Mouse (Mus musculus) gastrocnemius, postnatal 14 days (tissue): Measurements from ENCODE around the gene Cfdp1. TPM values are rescaled to one million over a fixed set of nuclear protein-coding genes. Genes with fewer than 3 reads are reported as not detected.
"Not testable (repeated sequence)": the region's sequence is repeated elsewhere in the genome, so short reads cannot be mapped to it uniquely, and the experiment has no call there.

ENCODE experiments used
- DNase-seq: peaks from one replicate; pipeline ENCODE4 v3.0.0; 2021; ENCODE audit warnings: mixed read lengths
- intact Hi-C: fragments of 180-260 bp; cut with DNase I; formaldehyde crosslinking; loops from one replicate; pipeline ENCODE4 v1.15.1; 2025; ENCODE audit warnings: low total_unique reads
- total RNA-seq, 2 experiments: library from RNA; stranded (reverse); gene quantifications; 2 replicates each; pipeline ENCODE4 v1.2.3; 2021

Cfdp1 gene
- total RNA-seq, 2 experiments from 2014 or later = 21.5 to 30.1 TPM

DNA sequence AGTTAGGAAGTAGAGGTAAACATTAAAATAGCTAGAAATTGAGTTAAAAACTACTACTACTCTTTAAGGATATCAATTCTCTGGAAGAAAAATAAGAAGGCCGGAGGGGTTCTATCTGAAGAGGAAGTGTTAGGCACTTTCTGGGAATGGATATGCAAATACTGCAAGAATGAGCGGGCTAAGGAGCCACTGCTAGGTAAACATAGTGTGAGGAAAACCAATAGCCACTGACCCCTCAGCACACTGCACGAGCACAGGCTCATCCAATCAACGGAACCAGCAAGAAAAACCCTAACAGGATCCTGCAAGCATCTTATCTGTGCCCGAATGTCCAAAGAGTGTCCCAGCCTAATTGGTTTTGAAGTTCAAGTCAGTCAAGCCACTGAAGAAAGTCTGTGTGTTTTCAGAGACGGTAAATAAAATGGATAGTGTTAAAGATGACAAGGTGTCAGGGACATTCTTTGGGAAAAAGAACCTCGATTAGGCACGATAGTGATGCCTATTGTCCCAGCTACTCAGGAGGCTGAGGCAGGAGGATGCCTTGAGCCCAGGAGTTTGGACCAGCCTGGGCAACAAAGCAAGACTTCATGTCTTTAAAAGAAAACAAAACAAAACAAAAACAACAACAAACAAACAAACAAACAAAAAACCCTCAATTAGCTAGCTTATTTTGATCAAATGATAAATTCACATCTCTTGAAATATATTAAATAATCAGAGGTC lies 11.2 kb upstream of the Cfdp1 start:
- intact Hi-C loops = no loop called here
- DNase-seq = no peak

DNA sequence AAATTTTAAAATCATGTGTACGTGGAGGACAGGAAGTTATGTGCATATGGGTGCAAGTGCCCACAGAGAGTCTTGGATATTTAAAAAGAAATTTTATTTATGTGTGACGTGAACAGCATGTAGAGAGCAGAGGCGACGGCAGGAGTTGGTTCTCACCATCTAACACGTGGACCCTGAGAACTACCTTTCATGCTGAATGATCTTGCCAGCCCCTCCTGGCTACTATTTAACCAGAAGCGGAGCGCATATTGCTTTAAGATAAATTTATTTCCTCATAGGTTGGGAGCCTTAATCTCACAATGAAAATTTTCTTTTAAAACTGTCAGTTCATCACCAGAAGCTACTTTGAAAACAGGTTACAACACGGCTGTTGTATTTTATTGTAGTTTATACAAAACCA lies 10.6 kb upstream of the Cfdp1 start:
- intact Hi-C loops = no loop called here

DNA sequence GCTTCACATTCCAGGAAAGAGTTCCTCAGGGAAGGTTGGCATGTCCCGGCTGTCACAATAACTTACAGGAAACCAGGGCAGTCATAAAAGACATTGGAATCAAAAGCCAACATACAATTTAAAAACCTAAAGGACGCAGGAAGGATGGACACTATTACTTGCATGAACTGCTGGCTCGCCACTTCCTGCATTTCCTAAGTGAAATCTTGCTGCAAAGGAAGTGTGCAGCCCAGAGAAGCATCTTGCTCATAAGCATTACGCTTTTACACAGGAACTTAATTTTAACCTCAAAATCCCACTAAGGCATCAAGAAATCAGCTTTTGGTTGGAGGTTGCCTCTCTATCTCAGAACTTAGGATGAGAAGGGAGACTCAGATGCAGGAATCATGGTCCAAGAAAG lies 9.2 kb upstream of the Cfdp1 start:
- intact Hi-C loops = no loop called here
- DNase-seq = no peak

More for the DNA sequence above, 10.6 kb upstream of the Cfdp1 start:
- no peak for DNase-seq

DNA sequence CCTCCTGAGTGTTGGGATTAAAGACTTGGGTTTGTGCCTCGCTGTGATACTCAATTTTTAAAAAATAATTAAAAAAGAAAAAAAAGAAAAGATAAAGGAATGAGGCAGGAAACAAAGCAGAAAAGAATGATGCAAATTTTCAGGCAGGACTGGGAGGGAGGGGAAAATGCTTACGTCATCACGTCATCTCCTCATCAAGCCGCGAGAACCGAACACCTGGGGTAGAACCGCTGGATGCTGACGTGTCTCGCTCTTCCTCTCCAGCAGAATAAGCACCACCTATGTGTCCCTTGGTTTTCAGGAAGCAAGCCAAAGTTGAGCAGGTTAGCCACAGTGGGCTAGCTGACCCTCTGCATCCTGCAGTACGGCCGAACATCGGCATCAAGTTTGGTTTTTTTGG lies 1.9 kb upstream of the Cfdp1 start:
- intact Hi-C loops = no loop called here

DNA sequence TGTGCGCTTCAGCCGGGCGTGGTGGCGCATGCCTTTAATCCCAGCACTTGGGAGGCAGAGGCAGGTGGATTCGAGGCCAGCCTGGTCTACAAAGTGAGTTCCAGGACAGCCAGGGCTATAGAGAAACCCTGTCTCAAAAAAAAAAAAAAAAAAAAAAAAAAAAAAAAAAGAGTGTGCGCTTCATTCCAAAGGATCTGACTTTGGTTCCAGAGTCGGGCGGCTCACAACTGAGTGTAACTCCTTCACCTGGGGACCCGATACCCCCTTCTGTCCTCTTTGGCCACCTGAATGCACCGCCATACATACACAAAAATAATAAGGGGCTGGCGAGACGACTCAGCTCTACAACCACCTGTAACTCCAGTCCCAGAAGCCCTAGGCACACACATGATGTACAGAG lies 872 bp downstream of the Cfdp1 start:
- intact Hi-C loops, DNase-seq: not testable (repeated sequence)

More for the DNA sequence above, 1.9 kb upstream of the Cfdp1 start:
- no peak for DNase-seq

DNA sequence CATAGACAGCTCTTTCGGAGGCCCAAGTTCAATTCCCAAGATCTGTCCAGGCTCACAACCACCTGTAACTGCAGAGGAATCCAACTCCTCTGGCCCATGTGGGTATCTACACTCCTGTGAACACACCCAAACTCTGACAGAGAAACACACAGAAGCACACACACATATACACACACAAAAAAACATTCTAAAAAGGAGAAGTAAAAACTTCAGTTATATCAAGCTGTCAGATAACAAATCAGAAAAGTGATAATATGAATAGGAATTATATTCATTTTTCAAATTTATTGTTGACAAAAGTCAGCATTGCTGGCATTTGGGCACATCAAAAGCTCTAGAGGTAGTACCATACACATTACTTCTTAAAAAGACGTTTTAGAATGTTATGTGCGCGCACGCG lies 7.3 kb downstream of the Cfdp1 start:
- intact Hi-C loops = no loop called here
- no peak for DNase-seq

DNA sequence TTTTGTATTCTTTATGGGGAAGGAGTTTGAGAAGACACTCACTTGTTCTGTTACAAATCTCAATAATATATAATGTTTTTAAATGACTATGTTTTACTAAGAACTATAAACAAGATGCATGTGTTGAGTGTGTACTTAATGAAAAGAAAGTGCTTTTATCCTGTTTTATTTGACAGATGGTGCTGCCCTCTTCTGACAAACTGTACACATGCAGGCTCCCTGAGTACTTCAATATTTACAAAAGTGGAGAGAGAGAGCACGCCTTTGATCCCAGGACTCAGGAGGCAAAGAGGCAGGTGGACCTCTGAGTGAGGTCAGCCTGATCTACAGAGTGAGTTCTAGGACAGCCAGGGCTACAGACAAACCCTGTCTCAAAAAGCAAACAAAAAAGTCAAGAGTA lies 18.6 kb downstream of the Cfdp1 start:
- no peak for DNase-seq
- intact Hi-C loops = no loop called here

DNA sequence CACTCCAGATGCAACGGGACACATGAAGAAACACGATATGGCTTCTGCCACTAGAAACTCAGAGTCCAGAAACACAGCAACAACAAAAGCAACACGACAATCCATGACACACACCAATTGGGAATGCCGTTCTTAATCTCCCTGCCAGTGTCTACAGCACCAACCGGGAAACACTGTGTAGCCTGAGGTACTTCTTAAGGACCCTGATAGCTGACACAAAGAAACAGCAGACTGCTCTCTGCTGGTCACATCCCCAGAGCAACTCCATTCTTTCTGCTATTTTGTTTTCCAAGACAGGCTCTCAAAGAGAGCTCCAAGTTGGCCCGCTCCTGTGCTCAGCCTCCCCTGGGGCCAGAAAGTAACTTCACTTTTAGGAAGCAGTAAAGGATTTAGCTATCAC lies 20.1 kb downstream of the Cfdp1 start:
- intact Hi-C loops = no loop called here
- peak; percentile 28 for DNase-seq

DNA sequence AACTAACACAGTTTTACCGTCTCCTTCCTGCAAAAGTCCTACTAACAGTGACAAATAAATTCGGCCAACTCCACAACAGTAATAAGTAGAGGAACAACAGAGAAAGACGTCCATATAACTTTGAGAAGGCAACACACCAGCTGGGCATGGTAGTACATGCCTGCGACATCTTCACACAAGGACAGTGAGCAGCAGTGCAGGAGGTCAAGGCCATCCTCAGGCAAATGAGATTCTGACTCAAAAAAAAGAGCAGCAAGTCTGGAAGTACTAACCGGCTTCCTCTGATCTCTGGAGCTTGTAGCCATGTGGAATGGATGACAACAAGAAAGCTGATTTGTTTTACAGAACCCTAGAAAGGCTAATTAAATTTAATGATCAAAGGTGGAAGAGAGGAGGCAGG lies 21.1 kb downstream of the Cfdp1 start:
- DNase-seq = no peak
- intact Hi-C loops = no loop called here

DNA sequence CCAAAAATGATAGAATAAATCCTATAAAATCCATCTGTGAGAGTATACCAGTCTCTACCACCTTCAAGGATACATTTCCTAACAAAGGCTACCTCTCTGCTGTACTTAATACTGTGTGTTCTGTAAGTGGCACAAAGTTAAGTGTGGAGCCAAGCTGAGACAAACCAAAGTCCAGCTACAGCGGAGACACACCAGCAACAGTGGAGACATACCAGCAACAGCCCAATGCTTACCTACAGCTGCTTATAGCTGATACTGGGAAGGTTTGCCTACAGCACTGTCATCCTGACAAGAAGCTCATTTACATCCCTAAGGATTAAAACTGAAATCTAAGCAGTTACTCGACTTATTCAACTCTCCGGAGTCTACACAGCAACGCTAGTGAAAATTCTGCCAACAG lies 22.1 kb downstream of the Cfdp1 start:
- no peak for DNase-seq
- intact Hi-C loops = no loop called here

DNA sequence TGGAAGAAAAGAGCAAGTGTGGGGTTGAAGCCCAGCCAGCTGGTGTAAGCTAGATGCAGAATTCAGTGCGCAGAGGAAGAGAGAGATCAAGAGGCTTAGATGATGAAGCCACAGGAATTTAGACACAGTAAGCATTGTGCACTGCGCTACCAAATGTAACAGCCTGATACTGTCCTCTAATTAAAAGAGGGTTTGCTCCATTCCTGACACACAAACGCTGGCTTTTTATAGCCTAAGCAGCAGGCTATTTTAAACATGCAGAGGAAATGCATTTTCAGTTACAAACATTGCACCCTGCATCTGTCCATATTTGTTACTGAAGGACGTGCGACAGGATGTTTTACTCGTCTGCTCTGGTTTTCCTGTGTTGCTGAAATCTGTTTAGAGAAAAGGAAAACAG lies 25.5 kb downstream of the Cfdp1 start:
- no peak for DNase-seq
- intact Hi-C loops = loop anchor here (5.0 kb wide), 2 partner anchors 116 to 151 kb away; no protein-coding TSS in a partner anchor

DNA sequence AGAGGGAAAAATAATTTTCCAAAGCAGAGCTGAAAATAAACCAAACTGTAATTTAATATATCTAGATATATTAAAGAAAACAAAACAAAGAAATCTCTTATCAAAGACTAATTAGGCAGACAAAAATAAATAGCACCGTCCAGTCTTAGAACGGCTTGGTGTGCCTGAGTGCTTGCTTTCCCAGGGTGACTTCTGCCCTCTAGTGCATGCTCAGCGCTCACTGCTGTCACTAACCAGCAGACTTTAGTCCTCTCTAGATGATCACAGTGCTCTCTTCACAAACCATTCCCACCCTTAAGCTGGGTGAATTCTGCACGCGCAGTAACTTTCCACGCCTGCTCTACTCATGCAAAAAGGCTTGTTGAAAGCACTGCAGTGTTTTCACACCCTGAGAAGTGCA lies 28.9 kb downstream of the Cfdp1 start:
- DNase-seq = peak; percentile 40
- intact Hi-C loops = loop anchor here (5.0 kb wide), 2 partner anchors 113 to 148 kb away; no protein-coding TSS in a partner anchor

DNA sequence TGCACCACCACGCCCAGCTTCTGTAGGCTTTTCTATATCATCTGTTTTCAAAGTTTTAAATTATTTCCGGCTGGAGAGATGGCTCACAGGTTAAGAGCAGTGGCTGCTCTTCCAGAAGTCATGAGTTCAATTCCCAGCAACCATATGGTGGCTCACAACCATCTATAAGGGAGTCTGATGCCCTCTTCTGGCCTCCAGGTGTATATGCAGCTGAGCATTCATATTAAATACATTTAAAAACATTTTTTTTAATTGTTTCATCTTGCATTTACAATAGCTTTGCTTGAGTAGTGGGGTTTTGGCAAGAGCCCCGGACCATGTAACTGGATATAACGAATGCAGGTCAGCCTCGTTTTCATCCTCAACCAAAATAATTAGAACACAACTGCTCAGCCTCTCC lies 29.8 kb downstream of the Cfdp1 start:
- DNase-seq = no peak
- intact Hi-C loops = no loop called here

DNA sequence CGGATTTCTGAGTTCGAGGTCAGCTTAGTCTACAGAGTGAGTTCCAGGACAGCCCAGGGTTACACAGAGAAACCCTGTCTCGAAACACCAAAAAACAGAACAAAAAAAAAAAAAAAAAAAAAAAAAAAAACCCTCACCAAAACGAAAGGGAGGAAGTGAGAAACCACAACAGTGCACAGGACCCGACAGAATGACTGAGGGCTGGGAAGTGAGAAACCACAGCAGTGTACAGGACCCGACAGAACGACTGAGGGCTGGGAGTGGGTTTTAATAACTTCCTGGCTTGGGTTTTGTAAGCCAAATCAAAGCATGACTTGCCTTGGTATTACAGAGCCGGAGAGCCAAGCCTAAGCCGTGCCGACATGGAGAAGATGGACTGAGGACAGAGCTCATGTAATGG lies 32.9 kb downstream of the Cfdp1 start:
- intact Hi-C loops = no loop called here
- DNase-seq = no peak

DNA sequence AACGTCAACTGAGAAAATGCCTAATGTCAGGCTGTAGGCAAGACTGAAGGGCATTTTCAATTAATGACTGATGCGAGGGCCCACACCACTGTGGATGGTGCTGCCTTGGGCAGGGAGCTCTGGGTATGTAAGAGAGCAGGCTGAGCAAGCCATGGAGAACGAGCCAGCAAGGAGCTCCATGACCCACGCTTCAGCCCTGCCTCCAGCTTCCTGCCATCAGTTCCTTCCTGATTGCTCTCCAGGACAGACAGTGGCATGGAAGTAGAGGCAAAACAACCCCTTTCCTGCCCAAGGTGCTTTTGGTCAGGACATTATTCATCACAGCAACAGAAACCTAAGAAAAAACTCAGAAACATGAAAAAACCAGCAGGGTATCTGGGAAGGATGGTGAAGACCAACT lies 33.4 kb downstream of the Cfdp1 start:
- no peak for DNase-seq
- intact Hi-C loops = no loop called here

DNA sequence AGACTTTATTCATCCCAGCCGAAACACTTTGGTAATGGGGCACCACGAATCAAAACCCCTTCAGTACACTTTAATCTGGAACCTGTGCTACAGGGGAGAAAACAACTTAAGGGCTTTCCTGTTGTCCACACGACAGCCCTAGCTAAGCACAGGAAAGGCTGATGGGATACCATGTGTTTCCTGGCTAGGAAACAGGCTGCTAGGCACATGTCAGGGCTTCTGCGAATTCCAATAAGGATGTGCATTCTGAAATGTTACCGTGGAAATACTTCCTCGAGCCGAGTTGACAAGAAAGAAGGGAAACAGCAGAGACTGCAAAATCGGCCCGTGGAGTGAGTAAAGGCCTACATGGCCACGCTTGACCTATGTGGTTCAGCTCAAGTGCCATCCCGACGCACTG lies 34.1 kb downstream of the Cfdp1 start:
- intact Hi-C loops = no loop called here
- DNase-seq = no peak

DNA sequence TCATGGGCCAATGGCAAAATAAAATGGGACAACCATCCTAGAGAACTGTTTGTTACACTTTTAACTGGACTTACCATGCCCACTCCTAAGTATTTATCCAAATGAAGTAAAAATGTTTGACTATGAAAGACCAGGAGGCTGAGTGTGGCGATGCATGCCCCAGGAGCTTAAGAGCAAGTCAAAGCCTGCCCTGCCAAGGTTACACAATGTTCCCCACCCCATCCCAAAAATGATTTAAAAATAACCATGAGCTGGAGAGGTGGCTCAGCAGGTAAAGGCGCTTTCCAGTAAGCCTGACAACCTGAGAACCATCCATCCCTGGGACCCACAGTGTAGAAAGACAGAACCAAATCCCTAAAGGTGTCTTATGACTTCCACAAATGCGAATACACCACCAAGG lies 35.5 kb downstream of the Cfdp1 start:
- intact Hi-C loops = no loop called here
- DNase-seq = no peak

DNA sequence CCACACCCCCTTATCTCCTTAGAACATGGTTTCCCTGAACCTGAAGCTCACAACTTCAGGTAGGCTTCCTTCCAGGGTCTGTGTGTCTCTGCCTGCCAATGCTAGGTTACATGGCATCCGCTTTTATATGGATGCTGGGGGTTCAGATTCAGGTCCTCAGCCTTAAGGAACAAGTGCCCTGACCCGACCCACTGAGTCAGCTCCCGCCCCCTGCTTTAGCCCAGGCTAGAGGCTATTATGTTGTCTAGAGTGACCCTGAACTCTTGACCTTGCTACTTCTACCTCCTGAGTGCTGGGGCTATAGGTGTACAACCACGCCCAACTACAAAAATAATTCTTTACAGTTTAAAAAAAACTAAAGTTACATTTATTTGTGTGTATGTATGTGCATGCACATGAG lies 39.0 kb downstream of the Cfdp1 start:
- intact Hi-C loops = no loop called here
- no peak for DNase-seq

DNA sequence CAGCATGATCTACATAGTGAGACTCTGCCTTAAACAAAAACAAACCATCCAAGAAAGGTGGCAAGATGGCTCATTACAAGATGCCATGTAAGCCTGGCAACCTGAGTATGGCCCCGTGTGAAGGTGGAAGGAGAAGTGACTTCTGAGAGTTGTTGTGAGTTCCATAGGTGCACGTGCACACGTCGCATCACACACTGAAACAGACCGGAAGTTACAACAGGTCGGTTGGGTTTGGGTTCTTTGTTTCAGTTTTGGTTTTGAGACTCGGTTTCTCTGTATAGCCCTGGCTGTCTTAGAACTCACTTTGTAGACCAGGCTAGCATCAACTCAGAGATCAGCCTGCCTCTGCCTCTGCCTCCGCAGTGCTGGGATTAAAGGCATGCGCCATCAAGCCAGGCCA lies 40.3 kb downstream of the Cfdp1 start:
- DNase-seq = no peak
- intact Hi-C loops = no loop called here

DNA sequence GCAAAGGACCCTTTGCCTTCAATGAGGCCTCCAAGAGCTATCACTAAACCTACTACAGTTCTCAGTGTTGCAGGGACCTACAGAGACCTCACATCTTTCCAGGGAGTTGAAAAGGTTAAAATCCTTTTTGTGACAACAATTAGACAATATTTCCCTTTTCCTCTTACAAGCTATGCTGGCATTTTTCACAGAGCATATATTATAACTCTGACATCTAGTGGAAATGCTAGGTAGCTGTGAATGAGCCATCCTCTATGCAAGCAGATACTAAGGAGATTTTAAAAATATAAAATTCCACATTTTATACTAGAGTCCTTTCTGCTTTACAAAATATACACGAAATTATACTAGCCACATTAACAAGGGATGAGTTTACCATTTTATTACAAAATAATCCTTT lies 41.3 kb downstream of the Cfdp1 start:
- DNase-seq = no peak
- intact Hi-C loops = no loop called here

DNA sequence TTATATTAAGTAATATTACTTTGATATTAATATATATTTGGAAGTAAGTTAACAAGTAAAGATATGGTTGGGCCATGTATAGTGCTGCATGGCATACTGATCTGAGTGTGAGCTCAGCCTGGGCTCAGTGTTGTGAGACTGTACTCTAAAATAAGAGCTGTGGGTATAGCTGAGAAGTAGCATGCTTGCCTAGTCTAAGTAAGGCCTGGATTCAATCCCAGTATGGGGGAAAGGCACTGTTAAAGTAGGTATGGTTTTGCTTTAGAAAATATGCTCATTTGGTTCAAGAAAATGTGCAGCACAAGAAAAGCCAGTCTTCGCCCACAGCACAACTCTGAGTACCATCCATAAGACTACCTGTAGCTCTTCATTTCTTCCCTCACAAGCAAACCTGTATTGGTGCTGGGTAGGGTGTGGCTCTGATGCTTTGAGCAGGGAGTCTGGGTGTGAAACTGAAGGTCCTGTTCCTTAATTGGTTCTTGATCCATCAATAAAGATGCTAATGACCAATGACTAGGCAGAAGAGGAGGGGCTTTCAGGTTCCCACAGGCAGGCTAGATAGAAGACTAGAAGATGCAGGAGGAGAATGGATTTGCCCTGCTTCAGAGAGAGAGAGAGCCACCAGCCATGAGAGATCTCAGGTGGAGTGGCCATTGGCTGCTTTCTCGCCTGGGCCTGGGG lies 43.3 kb downstream of the Cfdp1 start:
- DNase-seq = no peak
- intact Hi-C loops = no loop called here
